Mouse (Mus musculus) heart, postnatal 0 days (tissue): ENCODE data around the gene Rbm25. TPM values are rescaled to one million over a fixed set of nuclear protein-coding genes. Genes with fewer than 3 reads are reported as not detected.
A peak's percentile ranks its signal among the peaks of the same experiment; 100 is the strongest.

Experiments used
- ATAC-seq: fragments of 200-750 bp; cut with Nextera tagmentation; 2 replicates; pipeline ENCODE4 v1.8.0; 2017; ENCODE audit warnings: low read depth, moderate number of reproducible peaks, moderate library complexity; ENCODE audit not compliant: insufficient read depth
- DNase-seq: peaks from one replicate; pipeline ENCODE4 v3.0.0-alpha.2; 2016; ENCODE audit warnings: low spot score
- H3K27ac ChIP-seq: fragments of 300-500 bp; sonication (generic); 2 replicates; pipeline ENCODE4 v1.5.1; 2014; ENCODE audit warnings: low read depth, mild to moderate bottlenecking
- H3K27me3 ChIP-seq: fragments of 300-500 bp; sonication (generic); 2 replicates; pipeline ENCODE4 v1.6.1; 2014; ENCODE audit warnings: low read length, mixed read lengths; ENCODE audit not compliant: control insufficient read depth, insufficient read depth
- H3K36me3 ChIP-seq: fragments of 300-500 bp; sonication (generic); replicated peaks from 2 replicates; pipeline ENCODE4 v1.6.1; 2014; ENCODE audit warnings: low read length, mixed read lengths; ENCODE audit not compliant: control insufficient read depth, insufficient read depth
- H3K4me1 ChIP-seq: fragments of 300-500 bp; sonication (generic); 2 replicates; pipeline ENCODE4 v1.6.1; 2014; ENCODE audit warnings: antibody characterized with exemption; ENCODE audit not compliant: control insufficient read depth, insufficient read depth
- H3K4me2 ChIP-seq: fragments of 300-500 bp; sonication (generic); 2 replicates; pipeline ENCODE4 v1.6.1; 2014; ENCODE audit warnings: low read depth, mild to moderate bottlenecking, low read length, moderate library complexity
- H3K4me3 ChIP-seq: fragments of 300-500 bp; sonication (generic); 2 replicates; pipeline ENCODE4 v1.5.1; 2014; ENCODE audit warnings: low read depth, low read length
- H3K9ac ChIP-seq: fragments of 300-500 bp; sonication (generic); replicated peaks from 2 replicates; pipeline ENCODE4 v1.6.1; 2014; ENCODE audit warnings: low read depth, low read length, mixed read lengths
- H3K9me3 ChIP-seq: fragments of 300-500 bp; sonication (generic); replicated peaks from 2 replicates; pipeline ENCODE4 v1.6.1; 2016; ENCODE audit warnings: low read length; ENCODE audit not compliant: control insufficient read depth
- CTCF ChIP-seq: IDR thresholded peaks from 2 replicates; pipeline ENCODE4 v1.5.1; 2016; ENCODE audit warnings: antibody characterized with exemption, control low read depth, low read depth
- EP300 ChIP-seq: IDR thresholded peaks from 2 replicates; pipeline ENCODE4 v1.6.1; 2016; ENCODE audit warnings: antibody characterized with exemption, low read depth
- WGBS: fragments of 180-500 bp; shearing (Covaris S2); extraction: QIAGEN DNeasy Blood & Tissue Kit; methylation state at CpG from one replicate; pipeline ENCODE4 v1.1.7; 2014; 5-methylcytosine and 5-hydroxymethylcytosine counted together
- polyA plus RNA-seq: library from polyadenylated mRNA; unstranded; fragments of >200 nt; fragmentation: Nextera tagmentation; extraction: Ambion mirVana; gene quantifications from 2 replicates; pipeline ENCODE4 v1.2.1, GENCODE M21; 2015
- total RNA-seq: library from RNA; depleted of rRNA; stranded (reverse); fragments of >200 nt; gene quantifications from 2 replicates; pipeline ENCODE4 v1.2.3, GENCODE M21; 2014; ENCODE audit warnings: low replicate concordance

The Rbm25 gene
- total and polyA plus RNA-seq, 2 experiments from 2014 or later = 79.6 to 115 TPM

GRCm38 (mm10) chr12:83631743-83632679, 975 bp downstream of the Rbm25 start:
- H3K27me3 ChIP-seq = no peaks in the 10 kb centered on the region
- H3K36me3 ChIP-seq = peaks cover 8% of the 10 kb centered on the region; the same call in 1 of the 2 replicates
- H3K27ac ChIP-seq = peak overlapping the region; percentile 95
- under 1% methylated on average over 53 of the region's 68 CpGs for WGBS
- DNase-seq (peak; percentile 100), ATAC-seq (peak; percentile 100)
- H3K9me3 ChIP-seq = no peaks in the 10 kb centered on the region
- H3K9ac ChIP-seq = peak overlapping the region; percentile 98
- H3K4me3 ChIP-seq = peak overlapping the region; percentile 82
- peak; percentile 84; the same call in 1 of the 2 replicates for TF ChIP-seq EP300
- TF ChIP-seq CTCF = no peak
- H3K4me1 ChIP-seq = no peaks in the 10 kb centered on the region
- peak overlapping the region; percentile 94 for H3K4me2 ChIP-seq

GRCm38 (mm10) chr12:83632680-83633025, 1.6 kb downstream of the Rbm25 start:
- peak overlapping the region; percentile 82 for H3K4me3 ChIP-seq
- H3K4me2 ChIP-seq = peak overlapping the region; percentile 94
- TF ChIP-seq EP300 = no peak
- TF ChIP-seq CTCF = no peak
- peak overlapping the region; percentile 98 for H3K9ac ChIP-seq
- H3K9me3 ChIP-seq = no peaks in the 10 kb centered on the region
- peak; percentile 18 for DNase-seq
- H3K36me3 ChIP-seq = peaks cover 14% of the 10 kb centered on the region
- peak; percentile 36 for ATAC-seq
- WGBS = under 1% methylated on average over 20 of the region's 20 CpGs
- no peaks in the 10 kb centered on the region for H3K4me1 ChIP-seq
- peak overlapping the region; percentile 95 for H3K27ac ChIP-seq
- H3K27me3 ChIP-seq = no peaks in the 10 kb centered on the region

GRCm38 (mm10) chr12:83633807-83634206, 2.8 kb downstream of the Rbm25 start:
- 46% methylated on average over 2 of the region's 2 CpGs for WGBS
- H3K4me3 ChIP-seq = 0 out of 2 replicates have a peak overlapping the region, but pooled peaks have one; percentile 82
- TF ChIP-seq EP300 = no peak
- no peak for TF ChIP-seq CTCF
- no peak overlapping the region for H3K9ac ChIP-seq
- peak overlapping the region; percentile 94; the same call in 1 of the 2 replicates for H3K4me2 ChIP-seq
- H3K36me3 ChIP-seq = peaks cover 17% of the 10 kb centered on the region
- H3K4me1 ChIP-seq = no peaks in the 10 kb centered on the region
- ATAC-seq = no peak
- H3K27me3 ChIP-seq = no peaks in the 10 kb centered on the region
- no peaks in the 10 kb centered on the region for H3K9me3 ChIP-seq
- DNase-seq = no peak
- no peak overlapping the region for H3K27ac ChIP-seq

DNA sequence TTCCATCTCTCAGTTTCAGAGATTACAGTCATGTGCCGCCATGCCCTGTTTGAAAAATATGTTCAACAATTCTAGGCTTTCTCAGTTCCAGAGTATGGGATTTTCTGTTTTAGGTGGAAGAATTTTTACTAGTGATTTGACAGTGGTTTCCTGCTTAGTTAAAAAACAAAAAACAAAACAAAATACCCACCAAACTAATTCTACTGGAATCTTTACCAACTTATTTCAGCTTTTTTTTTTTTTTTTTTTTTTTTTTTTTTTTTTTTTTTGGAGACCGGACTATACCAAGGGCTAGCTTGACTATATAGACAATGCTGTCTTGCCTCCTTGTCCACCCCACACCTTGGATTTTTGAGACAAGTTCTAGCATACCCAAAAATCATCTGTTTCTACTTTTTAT, 10.2 kb downstream of the Rbm25 start:
- ATAC-seq = no peak
- Histone ChIP-seq H3K27ac (no peak overlapping the region), H3K36me3 (peaks cover 51% of the 10 kb centered on the region), H3K9me3 (no peaks in the 10 kb centered on the region), H3K4me3 (no peak overlapping the region), H3K4me1 (no peaks in the 10 kb centered on the region), H3K9ac (no peak overlapping the region), H3K27me3 (no peaks in the 10 kb centered on the region), H3K4me2 (no peak overlapping the region)
- WGBS = 86% methylated on average over 2 of the region's 2 CpGs
- no peak for DNase-seq
- TF ChIP-seq CTCF (no peak), EP300 (no peak)

DNA sequence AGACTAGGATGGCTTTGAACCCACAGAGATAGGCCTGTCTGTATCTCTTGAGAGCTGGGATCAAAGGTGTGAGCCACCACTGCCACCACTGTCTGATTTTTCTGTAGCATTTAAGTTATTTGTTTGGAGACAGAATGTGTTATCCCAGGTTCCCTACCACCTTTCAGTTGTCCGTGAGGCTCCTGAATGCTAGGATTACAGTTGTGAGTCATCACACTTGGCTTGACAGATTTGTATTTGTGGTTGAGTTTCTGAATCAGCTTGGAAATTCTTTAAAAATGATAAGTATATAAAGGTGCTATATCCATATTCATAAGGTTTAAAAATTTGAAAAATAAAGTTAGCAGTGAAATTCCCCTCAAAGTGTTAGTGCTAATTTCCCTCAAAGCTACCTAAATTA, 12.1 kb downstream of the Rbm25 start:
- WGBS = 85% methylated on average over 1 of the region's 1 CpGs
- H3K36me3 ChIP-seq = peaks cover 49% of the 10 kb centered on the region
- no peak for DNase-seq

More for the DNA sequence above, 12.1 kb downstream of the Rbm25 start:
- ATAC-seq = no peak
- H3K27ac ChIP-seq = no peak overlapping the region
- no peak overlapping the region for H3K4me3 ChIP-seq
- H3K4me2 ChIP-seq = no peak overlapping the region
- TF ChIP-seq CTCF (no peak), EP300 (no peak)
- no peaks in the 10 kb centered on the region for H3K9me3 ChIP-seq
- no peaks in the 10 kb centered on the region for H3K27me3 ChIP-seq
- no peak overlapping the region for H3K9ac ChIP-seq
- H3K4me1 ChIP-seq = no peaks in the 10 kb centered on the region
